Mouse (Mus musculus): Measurements from ENCODE around the gene March5. TPM values are rescaled to one million over a fixed set of nuclear protein-coding genes. Genes with fewer than 3 reads are reported as not detected.
A peak's percentile ranks its signal among the peaks of the same experiment; 100 is the strongest.
"Not testable (repeated sequence)": the region's sequence is repeated elsewhere in the genome, so short reads cannot be mapped to it uniquely, and the experiment has no call there.

March5 gene
- polyA plus RNA-seq, 1 experiment from 2014 or later: 150 TPM

DNA sequence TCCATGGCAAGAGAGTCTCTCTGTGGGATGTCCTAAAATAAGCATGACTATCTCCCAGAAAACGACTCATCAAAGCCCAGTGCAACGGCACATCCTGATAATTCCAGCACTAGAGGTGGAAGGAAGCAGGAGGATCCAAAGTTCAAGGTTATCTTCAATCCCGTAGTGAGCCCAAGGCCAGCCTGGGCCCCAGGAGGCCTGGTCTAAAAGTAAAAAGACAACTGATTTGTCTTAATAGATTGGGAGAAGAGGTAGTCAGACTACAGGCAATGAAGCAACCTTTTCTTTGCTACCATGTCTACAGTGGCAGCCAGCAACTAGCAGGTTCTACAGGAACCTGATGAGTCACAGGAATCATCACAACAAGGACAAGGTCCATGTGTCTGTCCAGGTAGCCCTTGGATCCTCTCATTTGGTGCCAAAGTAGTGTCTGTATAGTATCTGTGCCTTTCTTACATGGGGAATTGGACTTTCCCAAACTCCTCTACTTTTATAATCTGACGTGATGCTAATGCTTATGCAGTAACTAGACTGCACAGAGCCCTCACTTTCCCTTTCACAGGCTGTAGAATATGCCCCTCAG is 18.9 kb upstream of the March5 start:
- Histone ChIP-seq H3K36me3 (no peaks in the 10 kb centered on the region), H3K9me3 (no peaks in the 10 kb centered on the region), H3K4me3 (no peak overlapping the region), H3K4me2 (replicated peaks) (no peak overlapping the region), H3K27ac (replicated peaks) (no peak overlapping the region), H3K4me1 (no peaks in the 10 kb centered on the region), H3K9ac (replicated peaks) (no peak overlapping the region), H3K27me3 (no peaks in the 10 kb centered on the region)
- 81% methylated on average over 4 of the region's 4 CpGs for WGBS
- no peak for ATAC-seq (ENCODE audit: low FRiP score, low read depth)

DNA sequence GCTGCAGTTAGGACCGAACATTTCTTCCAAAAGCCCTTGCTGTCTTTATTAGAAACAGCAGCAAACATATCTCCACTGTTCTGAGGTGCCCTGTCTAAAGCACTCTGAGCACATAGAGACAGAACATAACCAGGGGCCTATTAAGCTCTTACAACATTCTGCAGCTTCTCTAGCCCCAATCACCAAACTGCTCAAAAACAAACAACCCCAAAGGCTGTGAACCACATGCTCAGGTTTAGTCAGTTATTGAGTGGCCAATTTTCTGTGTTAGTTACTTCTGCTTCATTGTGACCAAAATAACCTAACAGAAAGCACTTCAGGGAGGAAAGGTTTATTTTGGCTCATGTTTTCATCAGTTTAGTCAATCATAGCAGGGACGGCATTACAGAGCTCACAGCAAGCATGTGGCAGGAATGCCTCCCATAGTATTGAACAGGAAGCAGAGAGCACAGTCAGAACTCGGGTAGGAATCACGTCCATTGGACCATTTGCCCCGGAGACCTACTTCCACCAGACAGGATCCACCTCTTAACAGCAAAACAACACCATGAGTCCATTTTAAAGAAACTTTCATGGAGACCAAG is 14.8 kb upstream of the March5 start:
- no peaks in the 10 kb centered on the region for H3K27me3 ChIP-seq
- no peak overlapping the region for H3K27ac ChIP-seq (replicated peaks)
- H3K9me3 ChIP-seq: no peaks in the 10 kb centered on the region
- H3K4me2 ChIP-seq (replicated peaks): no peak overlapping the region
- no peak for ATAC-seq (ENCODE audit: low FRiP score, low read depth)
- no peak overlapping the region for H3K4me3 ChIP-seq
- H3K4me1 ChIP-seq: no peaks in the 10 kb centered on the region
- no peak overlapping the region for H3K9ac ChIP-seq (replicated peaks)
- WGBS: 86% methylated on average over 5 of the region's 5 CpGs
- H3K36me3 ChIP-seq: no peaks in the 10 kb centered on the region

DNA sequence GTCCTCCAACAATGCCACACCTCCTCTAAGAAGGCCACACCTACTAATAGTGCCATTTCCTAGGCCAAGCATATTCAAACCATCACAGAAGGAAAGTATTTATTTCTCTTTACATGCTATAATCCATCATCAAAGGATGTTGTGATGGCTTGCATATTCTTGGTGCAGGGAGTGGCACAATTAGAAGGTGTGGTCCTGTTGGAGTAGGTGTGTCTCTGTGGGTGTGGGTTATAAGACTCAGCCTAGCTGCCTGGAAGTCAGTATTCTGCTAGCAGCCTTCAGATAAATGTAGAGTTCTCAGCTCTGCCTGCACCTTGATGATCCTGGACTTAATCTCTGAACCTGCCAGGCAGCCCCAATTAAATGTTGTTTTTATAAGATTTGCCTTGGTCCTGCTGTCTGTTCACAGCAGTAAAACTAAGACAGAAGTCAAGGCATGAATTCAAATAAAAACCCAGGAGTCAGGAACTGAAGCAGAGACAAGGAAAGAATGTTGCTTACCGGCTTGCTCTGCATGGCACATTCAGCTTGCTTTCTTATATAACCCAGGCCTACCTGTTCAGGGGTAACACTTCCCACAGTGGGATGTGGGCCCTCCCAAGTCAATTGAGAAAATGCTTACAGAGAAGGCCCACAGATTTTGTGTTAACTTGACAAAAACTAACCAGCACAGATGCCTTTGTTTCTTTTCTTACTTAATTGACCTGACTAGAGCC is 9.0 kb upstream of the March5 start:
- ATAC-seq (ENCODE audit: low FRiP score, low read depth): no peak
- Histone ChIP-seq H3K27ac (replicated peaks) (no peak overlapping the region), H3K27me3 (no peaks in the 10 kb centered on the region), H3K9ac (replicated peaks) (no peak overlapping the region), H3K9me3 (no peaks in the 10 kb centered on the region), H3K36me3 (no peaks in the 10 kb centered on the region), H3K4me1 (no peaks in the 10 kb centered on the region), H3K4me2 (replicated peaks) (no peak overlapping the region), H3K4me3 (no peak overlapping the region)
- 91% methylated on average over 1 of the region's 1 CpGs for WGBS

DNA sequence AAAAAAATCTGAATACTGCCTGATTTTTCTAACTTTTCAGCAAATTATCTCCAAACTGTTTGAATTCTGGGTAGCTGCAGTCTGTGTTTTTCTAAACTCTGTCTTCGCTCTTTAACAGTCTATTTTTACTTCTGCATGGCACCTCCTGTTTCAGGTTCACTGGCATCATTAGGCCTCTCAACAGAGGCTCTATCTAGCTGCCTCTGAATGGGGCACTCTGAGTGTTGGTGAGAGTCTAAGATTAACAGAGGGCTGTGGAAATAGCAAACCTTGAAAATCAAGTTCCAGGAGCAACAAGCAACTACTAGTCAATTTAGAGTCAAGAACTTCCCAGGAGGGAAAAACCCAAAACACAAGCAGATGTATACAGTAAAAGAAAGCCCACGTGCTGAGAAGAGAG is 7.5 kb upstream of the March5 start:
- H3K9me3 ChIP-seq: no peaks in the 10 kb centered on the region
- no peak overlapping the region for H3K4me3 ChIP-seq
- no peak for ATAC-seq (ENCODE audit: low FRiP score, low read depth)
- H3K27me3 ChIP-seq: no peaks in the 10 kb centered on the region
- H3K4me1 ChIP-seq: no peaks in the 10 kb centered on the region
- no peak overlapping the region for H3K4me2 ChIP-seq (replicated peaks)
- no peak overlapping the region for H3K27ac ChIP-seq (replicated peaks)
- 74% methylated on average over 2 of the region's 2 CpGs for WGBS
- no peak overlapping the region for H3K9ac ChIP-seq (replicated peaks)
- H3K36me3 ChIP-seq: no peaks in the 10 kb centered on the region

DNA sequence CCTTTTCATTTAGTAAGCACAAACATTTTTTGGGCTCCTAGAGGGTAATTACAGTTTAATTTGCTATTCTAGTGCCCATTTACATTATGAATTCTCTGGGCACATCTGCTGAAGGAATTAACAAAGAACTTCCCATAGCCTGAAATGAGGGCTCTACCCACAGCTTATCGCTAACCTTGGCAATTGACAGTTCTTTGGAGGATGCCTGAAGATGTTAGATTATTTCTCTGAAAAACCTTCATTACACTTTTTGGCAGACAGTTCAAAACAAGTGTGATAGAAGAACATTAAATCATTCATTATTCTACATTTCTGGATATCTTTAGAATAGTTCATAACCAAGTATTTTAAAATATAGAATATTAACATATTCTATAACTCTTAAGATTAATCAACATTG is 4.0 kb upstream of the March5 start:
- ATAC-seq (ENCODE audit: low FRiP score, low read depth): no peak
- Histone ChIP-seq H3K27ac (replicated peaks) (no peak overlapping the region), H3K4me3 (no peak overlapping the region), H3K36me3 (no peaks in the 10 kb centered on the region), H3K27me3 (no peaks in the 10 kb centered on the region; the same call in 1 of the 2 replicates), H3K9ac (replicated peaks) (no peak overlapping the region), H3K4me2 (replicated peaks) (no peak overlapping the region), H3K9me3 (no peaks in the 10 kb centered on the region), H3K4me1 (peaks cover 2% of the 10 kb centered on the region; the same call in 1 of the 2 replicates)
- 88% methylated on average over 1 of the region's 1 CpGs for WGBS

DNA sequence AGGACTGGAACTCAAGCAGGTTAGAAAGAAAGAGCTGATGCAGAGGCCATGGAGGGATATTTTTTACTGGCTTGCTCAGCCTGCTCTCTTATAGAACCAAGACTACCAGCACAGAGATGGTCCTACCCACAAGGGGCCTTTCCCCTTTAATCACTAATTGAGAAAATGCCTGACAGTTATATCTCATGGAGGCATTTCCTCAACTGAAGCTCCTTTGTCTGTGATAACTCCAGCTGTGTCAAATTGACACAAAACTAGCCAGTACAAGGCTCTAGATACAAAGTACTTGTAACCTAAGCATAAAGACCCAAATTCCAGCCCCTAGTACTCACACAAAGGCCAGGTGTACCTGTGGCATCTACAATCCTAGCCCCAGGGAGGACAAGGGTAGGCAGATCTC is 2.2 kb upstream of the March5 start:
- not testable (repeated sequence) for H3K9me3 ChIP-seq; H3K36me3 ChIP-seq; H3K4me2 ChIP-seq (replicated peaks); H3K9ac ChIP-seq (replicated peaks); H3K27me3 ChIP-seq; H3K4me3 ChIP-seq; H3K27ac ChIP-seq (replicated peaks); ATAC-seq (ENCODE audit: low FRiP score, low read depth)
- peaks cover 16% of the 10 kb centered on the region for H3K4me1 ChIP-seq

DNA sequence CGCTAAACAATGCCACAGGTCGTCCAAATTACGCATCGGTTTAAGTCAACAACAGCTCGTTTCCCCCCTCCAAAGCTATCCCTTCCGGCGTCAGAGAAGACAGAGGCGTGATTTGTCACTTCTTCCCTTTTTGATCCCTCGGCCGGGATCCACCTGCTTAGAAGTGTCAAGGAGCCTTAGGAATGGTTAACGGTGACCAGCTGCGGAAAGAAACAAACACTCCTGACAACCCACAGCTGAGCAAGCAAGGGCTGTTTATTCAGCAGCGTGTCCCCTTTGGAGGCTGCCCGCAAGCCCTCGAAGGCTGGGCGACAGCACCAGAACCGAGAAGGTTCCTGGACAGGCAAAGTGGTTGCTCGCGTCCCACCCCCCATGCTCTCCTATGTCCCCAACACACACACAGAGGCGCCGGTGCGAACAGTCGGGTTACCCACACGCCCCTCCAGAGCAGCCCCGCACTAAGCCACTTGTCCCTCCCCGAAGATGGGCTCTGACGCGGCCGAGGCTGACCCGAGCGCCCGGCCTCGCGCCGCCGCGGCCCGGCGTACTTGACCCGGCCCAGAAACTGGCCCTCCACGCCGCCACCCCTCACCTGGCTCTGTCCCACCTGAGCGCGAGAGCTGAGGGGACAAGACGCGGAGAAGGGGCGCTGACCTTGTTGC is 571 bp upstream of the March5 start:
- Histone ChIP-seq H3K4me3 (peak overlapping the region; percentile 78), H3K9me3 (no peaks in the 10 kb centered on the region), H3K4me2 (replicated peaks) (peak overlapping the region; percentile 91), H3K36me3 (peaks cover 14% of the 10 kb centered on the region), H3K9ac (replicated peaks) (peak overlapping the region; percentile 95), H3K4me1 (peaks cover 16% of the 10 kb centered on the region), H3K27ac (replicated peaks) (peak overlapping the region; percentile 87), H3K27me3 (no peaks in the 10 kb centered on the region; the same call in 1 of the 2 replicates)
- ATAC-seq (ENCODE audit: low FRiP score, low read depth): peak; percentile 78
- WGBS: under 1% methylated on average over 47 of the region's 47 CpGs

DNA sequence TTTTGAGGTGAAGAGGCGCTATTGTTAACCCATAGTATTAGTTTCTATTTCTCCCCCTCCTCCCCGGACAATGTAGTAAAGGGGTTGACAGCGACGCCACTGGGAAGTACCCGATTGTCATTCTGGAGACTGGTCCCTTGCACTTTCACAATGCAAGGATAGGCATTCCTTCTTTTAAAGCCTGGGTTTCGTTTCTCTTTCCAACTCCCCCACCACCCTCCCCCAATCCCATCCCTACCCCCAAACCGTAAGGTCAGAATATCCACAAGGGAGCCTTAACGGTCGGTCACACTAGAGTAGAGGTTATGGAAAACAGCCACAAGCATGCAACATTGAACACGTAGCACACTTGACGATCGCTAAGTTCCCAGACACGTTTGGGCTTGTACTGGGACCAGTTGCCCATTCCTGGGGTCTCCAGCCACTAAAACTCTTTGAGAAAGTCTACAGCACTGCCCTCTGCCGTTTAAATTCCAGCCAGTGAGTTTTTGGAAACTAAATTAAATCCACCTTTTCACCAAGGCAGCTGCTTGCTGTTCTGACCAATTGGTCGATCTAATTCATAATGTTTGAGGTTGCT is 923 bp downstream of the March5 start, which contains the start of gene Cpeb3:
TSS of gene Cpeb3 (minus strand) at position 426 of the 580 bp plus-strand sequence.
- Histone ChIP-seq H3K27me3 (no peaks in the 10 kb centered on the region; the same call in 1 of the 2 replicates), H3K4me1 (peaks cover 16% of the 10 kb centered on the region), H3K36me3 (peaks cover 28% of the 10 kb centered on the region), H3K9me3 (no peaks in the 10 kb centered on the region), H3K4me2 (replicated peaks) (peak within 1 kb of the TSS; percentile 91), H3K9ac (replicated peaks) (peak within 1 kb of the TSS; percentile 95), H3K27ac (replicated peaks) (peak within 1 kb of the TSS; percentile 87), H3K4me3 (peak within 1 kb of the TSS; percentile 78)
- WGBS: 1% methylated on average over 15 of the region's 15 CpGs
- ATAC-seq (ENCODE audit: low FRiP score, low read depth): peak; percentile 24; the same call in 1 of the 2 replicates

DNA sequence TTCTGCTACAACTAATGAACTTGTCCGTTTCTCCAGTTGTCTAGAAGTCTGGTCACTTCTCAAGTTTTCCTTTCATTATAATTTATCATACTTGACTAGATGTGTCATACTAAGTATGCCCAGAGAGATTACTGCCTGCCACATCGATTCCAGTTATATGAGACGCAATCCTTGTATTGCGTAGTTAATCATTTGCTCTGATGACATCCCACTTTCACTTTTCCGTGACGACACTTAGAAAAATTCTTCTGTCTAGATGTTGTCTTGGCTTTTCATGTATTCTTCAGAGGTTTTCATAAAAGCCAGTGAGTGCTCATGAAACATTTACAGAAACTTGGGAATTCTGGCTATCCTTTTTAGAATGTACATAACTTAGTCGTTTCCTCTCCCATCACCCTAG is 1.6 kb downstream of the March5 start:
- Histone ChIP-seq H3K4me2 (replicated peaks) (peak overlapping the region; percentile 91), H3K4me3 (peak overlapping the region; percentile 78), H3K9ac (replicated peaks) (peak overlapping the region; percentile 95; the same call in 1 of the 2 replicates), H3K27me3 (no peaks in the 10 kb centered on the region; the same call in 1 of the 2 replicates), H3K9me3 (no peaks in the 10 kb centered on the region), H3K36me3 (peaks cover 32% of the 10 kb centered on the region), H3K4me1 (peaks cover 16% of the 10 kb centered on the region), H3K27ac (replicated peaks) (no peak overlapping the region)
- 84% methylated on average over 7 of the region's 7 CpGs for WGBS
- no peak for ATAC-seq (ENCODE audit: low FRiP score, low read depth)

DNA sequence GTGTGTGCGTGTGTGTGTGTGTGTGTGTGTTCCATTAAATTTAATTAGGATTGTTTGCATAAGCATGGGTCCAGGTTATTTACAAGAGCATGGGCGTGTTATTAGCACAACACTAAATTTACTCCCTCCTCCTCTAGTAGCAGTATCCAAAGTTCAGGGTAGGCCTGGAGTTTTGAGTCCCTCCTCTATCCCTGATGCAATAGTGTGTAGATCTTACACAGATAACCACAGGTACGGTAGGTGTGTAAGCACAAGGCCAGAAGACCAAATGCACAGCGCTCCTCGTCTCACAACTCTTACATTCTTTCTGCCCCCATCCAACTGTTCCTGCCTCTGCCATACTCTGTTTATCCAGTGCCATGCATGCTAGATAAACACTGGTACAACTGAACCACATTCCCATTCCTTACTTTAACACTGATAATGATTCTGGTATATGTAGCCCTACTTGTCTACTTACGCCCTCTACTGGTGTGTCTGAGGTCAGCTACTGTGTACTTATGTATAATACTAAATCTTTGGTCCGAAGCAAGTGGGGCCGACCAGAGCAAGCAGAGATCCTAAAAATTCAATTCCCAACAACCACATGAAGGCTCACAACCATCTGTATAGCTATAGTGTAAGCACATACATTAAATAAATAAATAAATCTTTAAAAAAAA is 2.3 kb downstream of the March5 start:
- Histone ChIP-seq H3K36me3 (peaks cover 32% of the 10 kb centered on the region), H3K9ac (replicated peaks) (0 out of 2 replicates have a peak overlapping the region, but pooled peaks have one; percentile 7), H3K4me1 (peaks cover 16% of the 10 kb centered on the region), H3K4me3 (peak overlapping the region; percentile 78), H3K4me2 (replicated peaks) (peak overlapping the region; percentile 91), H3K27ac (replicated peaks) (no peak overlapping the region), H3K9me3 (no peaks in the 10 kb centered on the region), H3K27me3 (no peaks in the 10 kb centered on the region; the same call in 1 of the 2 replicates)
- WGBS: 87% methylated on average over 8 of the region's 8 CpGs
- no peak for ATAC-seq (ENCODE audit: low FRiP score, low read depth)

DNA sequence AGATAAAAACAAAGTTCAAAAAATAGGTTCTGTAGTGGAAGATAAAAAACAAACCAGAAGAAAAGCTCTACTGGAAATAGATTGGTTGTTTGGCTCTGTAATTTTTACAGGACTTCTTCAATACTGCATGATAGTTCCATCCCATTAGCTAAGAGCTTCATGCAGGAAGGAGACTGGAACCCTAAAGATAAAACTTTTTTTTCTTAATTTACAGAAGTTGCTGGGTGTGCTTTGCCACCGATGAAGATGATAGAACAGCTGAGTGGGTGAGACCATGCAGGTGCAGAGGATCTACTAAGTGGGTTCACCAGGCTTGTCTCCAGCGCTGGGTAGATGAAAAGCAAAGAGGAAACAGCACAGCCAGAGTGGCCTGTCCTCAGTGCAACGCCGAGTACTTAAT is 3.1 kb downstream of the March5 start:
- Histone ChIP-seq H3K27me3 (no peaks in the 10 kb centered on the region; the same call in 1 of the 2 replicates), H3K4me1 (peaks cover 16% of the 10 kb centered on the region), H3K27ac (replicated peaks) (no peak overlapping the region), H3K36me3 (peaks cover 40% of the 10 kb centered on the region), H3K4me3 (no peak overlapping the region), H3K9ac (replicated peaks) (no peak overlapping the region), H3K9me3 (no peaks in the 10 kb centered on the region), H3K4me2 (replicated peaks) (no peak overlapping the region)
- ATAC-seq (ENCODE audit: low FRiP score, low read depth): no peak
- 91% methylated on average over 4 of the region's 4 CpGs for WGBS

Measured in midbrain, embryonic 12.5 days (tissue).